Mouse (Mus musculus) lung, postnatal 0 days (tissue): ENCODE results near the gene Tpp2. TPM values are rescaled to one million over a fixed set of nuclear protein-coding genes. Genes with fewer than 3 reads are reported as not detected.
A peak's percentile ranks its signal among the peaks of the same experiment; 100 is the strongest.

ENCODE experiments used
- ATAC-seq: fragments of 200-750 bp; cut with Nextera tagmentation; 2 replicates; pipeline ENCODE4 v1.8.0; 2017; ENCODE audit warnings: moderate library complexity
- DNase-seq: peaks from one replicate; pipeline ENCODE4 v3.0.0-alpha.2; 2016; ENCODE audit warnings: low spot score
- H3K27ac ChIP-seq: fragments of 300-500 bp; sonication (generic); 2 replicates; pipeline ENCODE4 v1.5.1; 2014; ENCODE audit warnings: antibody characterized with exemption, mild to moderate bottlenecking, low read length, mixed read lengths
- H3K27me3 ChIP-seq: fragments of 300-500 bp; sonication (generic); replicated peaks from 2 replicates; pipeline ENCODE4 v1.6.1; 2014; ENCODE audit warnings: low read length, mixed read lengths; ENCODE audit not compliant: insufficient read depth
- H3K36me3 ChIP-seq: fragments of 300-500 bp; sonication (generic); 2 replicates; pipeline ENCODE4 v1.6.1; 2014; ENCODE audit warnings: low read length, mixed read lengths; ENCODE audit not compliant: insufficient read depth
- H3K4me1 ChIP-seq: fragments of 300-500 bp; sonication (generic); 2 replicates; pipeline ENCODE4 v1.6.1; 2014; ENCODE audit warnings: antibody characterized with exemption, low read depth, low read length, mixed read lengths; ENCODE audit not compliant: insufficient read depth
- H3K4me2 ChIP-seq: fragments of 300-500 bp; sonication (generic); replicated peaks from 2 replicates; pipeline ENCODE4 v1.6.1; 2014; ENCODE audit warnings: low read depth, mild to moderate bottlenecking, low read length, moderate library complexity, mixed read lengths
- H3K4me3 ChIP-seq: fragments of 300-500 bp; sonication (generic); 2 replicates; pipeline ENCODE4 v1.5.1; 2014; ENCODE audit warnings: low read depth, low read length
- H3K9ac ChIP-seq: fragments of 300-500 bp; sonication (generic); replicated peaks from 2 replicates; pipeline ENCODE4 v1.6.1; 2014; ENCODE audit warnings: low read depth, mild to moderate bottlenecking
- H3K9me3 ChIP-seq: fragments of 300-500 bp; sonication (generic); 2 replicates; pipeline ENCODE4 v1.6.1; 2016; ENCODE audit warnings: low read length, mixed read lengths
- CTCF ChIP-seq: IDR thresholded peaks from 2 replicates; pipeline ENCODE4 v1.5.1; 2016; ENCODE audit warnings: antibody characterized with exemption, mild to moderate bottlenecking
- EP300 ChIP-seq: IDR thresholded peaks from 2 replicates; pipeline ENCODE4 v1.6.1; 2016; ENCODE audit warnings: antibody characterized with exemption, mild to moderate bottlenecking, control low read depth
- WGBS: fragments of 180-500 bp; shearing (Covaris S2); extraction: QIAGEN DNeasy Blood & Tissue Kit; methylation state at CpG from one replicate; pipeline ENCODE4 v1.1.7; 2014; 5-methylcytosine and 5-hydroxymethylcytosine counted together
- polyA plus RNA-seq: library from polyadenylated mRNA; unstranded; fragments of >200 nt; fragmentation: Nextera tagmentation; extraction: Ambion mirVana; gene quantifications from 2 replicates; pipeline ENCODE4 v1.2.1, GENCODE M21; 2015

Tpp2 gene
- polyA plus RNA-seq, 1 experiment from 2014 or later, result 28.0 TPM

GRCm38 (mm10) chr1:43941476-43942217, 8.2 kb downstream of the Tpp2 start:
- no peak for TF ChIP-seq EP300
- no peak for TF ChIP-seq CTCF
- no peak overlapping the region for H3K4me3 ChIP-seq
- no peak overlapping the region for H3K4me2 ChIP-seq
- H3K27ac ChIP-seq, result no peak overlapping the region
- no peaks in the 10 kb centered on the region for H3K9me3 ChIP-seq
- no peaks in the 10 kb centered on the region for H3K27me3 ChIP-seq
- H3K4me1 ChIP-seq, result no peaks in the 10 kb centered on the region
- H3K36me3 ChIP-seq, result peaks cover 4% of the 10 kb centered on the region; the same call in 1 of the 2 replicates
- no peak overlapping the region for H3K9ac ChIP-seq
- 95% methylated on average over 7 of the region's 7 CpGs for WGBS
- ATAC-seq, result no peak
- DNase-seq, result no peak

DNA sequence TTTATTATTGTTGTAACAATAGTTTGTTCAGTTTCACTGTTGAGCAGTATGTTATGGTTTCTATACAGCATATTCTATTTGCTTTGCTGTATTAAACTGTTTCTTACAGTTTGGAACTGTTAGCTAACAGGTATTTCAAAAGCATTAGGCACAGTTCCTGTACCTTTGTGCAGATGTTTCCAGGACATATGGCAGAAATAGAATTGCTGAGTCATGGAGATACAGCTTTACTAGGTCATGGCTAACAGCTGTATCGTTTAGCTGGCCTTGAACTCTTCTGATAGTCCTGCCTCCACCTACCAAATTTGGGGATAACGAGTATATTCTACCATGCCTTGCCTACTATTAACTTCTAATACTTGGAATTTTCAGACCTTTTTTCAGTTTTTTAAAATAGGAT, 9.4 kb downstream of the Tpp2 start:
- Histone ChIP-seq H3K27ac (no peak overlapping the region), H3K4me2 (no peak overlapping the region), H3K4me3 (no peak overlapping the region), H3K4me1 (no peaks in the 10 kb centered on the region), H3K36me3 (peaks cover 4% of the 10 kb centered on the region; the same call in 1 of the 2 replicates), H3K9me3 (no peaks in the 10 kb centered on the region), H3K27me3 (no peaks in the 10 kb centered on the region), H3K9ac (no peak overlapping the region)
- WGBS, result 90% methylated on average over 2 of the region's 2 CpGs
- ATAC-seq (no peak), DNase-seq (no peak)
- TF ChIP-seq CTCF (no peak), EP300 (no peak)

- Histone ChIP-seq H3K9ac (no peak overlapping the region), H3K9me3 (no peaks in the 10 kb centered on the region), H3K27me3 (no peaks in the 10 kb centered on the region), H3K4me1 (no peaks in the 10 kb centered on the region), H3K4me3 (no peak overlapping the region), H3K4me2 (no peak overlapping the region), H3K36me3 (peaks cover 18% of the 10 kb centered on the region), H3K27ac (no peak overlapping the region)
- no peak for TF ChIP-seq EP300
- no peak for TF ChIP-seq CTCF
- 93% methylated on average over 3 of the region's 3 CpGs for WGBS
- DNase-seq (no peak), ATAC-seq (no peak)
Observed at GRCm38 (mm10) chr1:43953679-43954078, 20.2 kb downstream of the Tpp2 start.

DNA sequence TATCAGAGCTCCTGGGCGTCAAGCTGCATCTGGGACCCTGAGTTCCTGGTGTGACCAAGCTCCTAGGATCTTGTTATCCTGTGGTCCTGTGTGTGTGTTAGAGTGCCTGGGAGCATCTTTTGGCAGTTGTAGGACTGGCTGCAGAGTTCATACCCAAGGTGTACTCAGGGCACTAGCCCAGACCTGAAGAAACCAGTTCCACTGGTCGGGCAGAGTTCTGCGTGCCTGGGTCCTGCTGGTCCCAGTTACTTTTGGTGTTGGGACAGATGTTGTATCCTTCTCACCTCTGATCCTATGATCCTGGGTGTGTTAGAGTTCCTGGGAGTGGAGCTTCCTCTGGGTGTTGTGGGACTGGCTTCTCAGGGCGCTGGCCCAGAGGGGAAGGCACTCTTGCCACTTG, 30.9 kb downstream of the Tpp2 start:
- H3K27ac ChIP-seq, result no peak overlapping the region
- H3K4me3 ChIP-seq, result no peak overlapping the region
- 0 out of 2 replicates have a peak, but pooled peaks cover 3% of the 10 kb centered on the region for H3K36me3 ChIP-seq
- H3K4me1 ChIP-seq, result no peaks in the 10 kb centered on the region
- H3K9ac ChIP-seq, result no peak overlapping the region
- ATAC-seq (no peak), DNase-seq (no peak)
- no peaks in the 10 kb centered on the region for H3K27me3 ChIP-seq
- TF ChIP-seq EP300 (no peak), CTCF (no peak)
- H3K9me3 ChIP-seq, result no peaks in the 10 kb centered on the region
- no peak overlapping the region for H3K4me2 ChIP-seq
- WGBS, result 87% methylated on average over 4 of the region's 4 CpGs

GRCm38 (mm10) chr1:43966756-43967155, 33.3 kb downstream of the Tpp2 start:
- 82% methylated on average over 4 of the region's 4 CpGs for WGBS
- no peaks in the 10 kb centered on the region for H3K9me3 ChIP-seq
- 0 out of 2 replicates have a peak, but pooled peaks cover 3% of the 10 kb centered on the region for H3K36me3 ChIP-seq
- H3K9ac ChIP-seq, result no peak overlapping the region
- no peak overlapping the region for H3K27ac ChIP-seq
- no peak overlapping the region for H3K4me3 ChIP-seq
- no peaks in the 10 kb centered on the region for H3K4me1 ChIP-seq
- no peak for TF ChIP-seq EP300
- peak; percentile 37 for TF ChIP-seq CTCF
- H3K27me3 ChIP-seq, result no peaks in the 10 kb centered on the region
- no peak overlapping the region for H3K4me2 ChIP-seq
- DNase-seq (no peak), ATAC-seq (no peak)

GRCm38 (mm10) chr1:43969361-43969760, 35.9 kb downstream of the Tpp2 start:
- H3K27ac ChIP-seq, result no peak overlapping the region
- H3K9me3 ChIP-seq, result no peaks in the 10 kb centered on the region
- ATAC-seq (no peak), DNase-seq (no peak)
- no peak overlapping the region for H3K4me3 ChIP-seq
- TF ChIP-seq EP300, result no peak
- no peak for TF ChIP-seq CTCF
- H3K27me3 ChIP-seq, result no peaks in the 10 kb centered on the region
- H3K9ac ChIP-seq, result no peak overlapping the region
- WGBS, result 85% methylated on average over 3 of the region's 3 CpGs
- 0 out of 2 replicates have a peak, but pooled peaks cover 12% of the 10 kb centered on the region for H3K36me3 ChIP-seq
- no peak overlapping the region for H3K4me2 ChIP-seq
- no peaks in the 10 kb centered on the region for H3K4me1 ChIP-seq
